ENCODE assay signal across 18 mouse cellular contexts in genomic region chr12:76444862-76445261, GRCm38 (mm10). TPM values are rescaled to one million over a fixed set of nuclear protein-coding genes. Genes with fewer than 3 reads are reported as not detected.
DNase-seq lines count a peak whose midpoint lies in the region; ATAC-seq and TF ChIP-seq lines count a peak whose summit lies in the region.
"Had no signal": no experiment of that assay in that cellular context is flagged by ENCODE, and none has a peak within 500 bp of the region (broad histone marks: within the 10 kb centered on the region; RNA-seq: fewer than 3 reads in every experiment).

No protein-coding gene starts in this region.

- TF ChIP-seq CTCF in ES-Bruce4 (IDR thresholded peaks at IDR 0.05; ENCODE audit: low read depth, low read length): no peak

- no peaks in the 10 kb centered on the region for H3K36me3 ChIP-seq in heart, embryonic 16.5 days (ENCODE audit: control insufficient read depth, insufficient read depth)
- H3K36me3 ChIP-seq in ES-Bruce4 (ENCODE audit: control insufficient read depth, insufficient read depth, low read length, poor library complexity, severe bottlenecking): peaks cover 16% of the 10 kb centered on the region
- no peaks in the 10 kb centered on the region for H3K36me3 ChIP-seq in liver, embryonic 13.5 days
- H3K36me3 ChIP-seq: hindbrain, embryonic 10.5 days; limb, embryonic 15.5 days had no signal

- no peak overlapping the region for H3K27ac ChIP-seq in heart, embryonic 16.5 days (ENCODE audit: low read length)
- no peak overlapping the region for H3K27ac ChIP-seq in ES-Bruce4 (ENCODE audit: insufficient read depth, low read length)
- H3K27ac ChIP-seq in liver, embryonic 13.5 days: no peak overlapping the region
- H3K27ac ChIP-seq: limb, embryonic 15.5 days had no signal

- TF ChIP-seq POLR2A in ES-Bruce4 (IDR thresholded peaks at IDR 0.05; ENCODE audit: insufficient read depth, low read length): no peak

- no peaks in the 10 kb centered on the region for H3K9me3 ChIP-seq in heart, embryonic 16.5 days (replicated peaks; ENCODE audit: control insufficient read depth, low read length)
- H3K9me3 ChIP-seq in ES-Bruce4 (replicated peaks; ENCODE audit: control insufficient read depth, insufficient read depth, low read length, poor library complexity, severe bottlenecking): no peaks in the 10 kb centered on the region
- H3K9me3 ChIP-seq in liver, embryonic 13.5 days (replicated peaks): no peaks in the 10 kb centered on the region
- H3K9me3 ChIP-seq: hindbrain, embryonic 10.5 days; limb, embryonic 15.5 days had no signal

- no peaks in the 10 kb centered on the region for H3K27me3 ChIP-seq in heart, embryonic 16.5 days (ENCODE audit: control insufficient read depth, insufficient read depth, low read length)
- H3K27me3 ChIP-seq in ES-Bruce4 (ENCODE audit: control insufficient read depth, insufficient read depth, low read length, poor library complexity, severe bottlenecking): no peaks in the 10 kb centered on the region
- H3K27me3 ChIP-seq in liver, embryonic 13.5 days: no peaks in the 10 kb centered on the region
- H3K27me3 ChIP-seq: limb, embryonic 15.5 days had no signal

- H3K4me1 ChIP-seq in heart, embryonic 16.5 days (ENCODE audit: control insufficient read depth, insufficient read depth, low read length): peaks cover 9% of the 10 kb centered on the region
- H3K4me1 ChIP-seq in ES-Bruce4 (ENCODE audit: control insufficient read depth, insufficient read depth, low read length): no peaks in the 10 kb centered on the region
- H3K4me1 ChIP-seq in liver, embryonic 13.5 days (replicated peaks): peaks cover 5% of the 10 kb centered on the region; the same call in 1 of the 2 replicates
- H3K4me1 ChIP-seq: hindbrain, embryonic 10.5 days; limb, embryonic 15.5 days had no signal

- peak overlapping the region; percentile 12; the same call in 1 of the 2 replicates for H3K4me2 ChIP-seq in heart, embryonic 16.5 days (ENCODE audit: low read depth, low read length)
- peak overlapping the region; percentile 38 for H3K4me2 ChIP-seq in liver, embryonic 13.5 days
- H3K4me2 ChIP-seq: limb, embryonic 15.5 days had no signal

- 78% methylated on average over 6 of the region's 6 CpGs for WGBS in heart, embryonic 16.5 days
- 60% methylated on average over 6 of the region's 6 CpGs for WGBS in liver, embryonic 13.5 days (ENCODE audit: insufficient replicate concordance)

- ATAC-seq in heart, embryonic 16.5 days (replicated peaks; ENCODE audit: extremely low read depth, insufficient read depth, low FRiP score): no peak
- ATAC-seq in liver, embryonic 13.5 days (ENCODE audit: low read depth): no peak
- ATAC-seq: CD4-positive, CD25-positive, alpha-beta regulatory T cell, adult 4 months; forebrain, embryonic 16.5 days had no signal

- no peak overlapping the region for H3K9ac ChIP-seq in heart, embryonic 16.5 days (ENCODE audit: low read length)
- H3K9ac ChIP-seq in ES-Bruce4 (ENCODE audit: low read depth, poor library complexity, severe bottlenecking): peak overlapping the region; percentile 20
- H3K9ac ChIP-seq in liver, embryonic 13.5 days: no peak overlapping the region
- H3K9ac ChIP-seq: limb, embryonic 15.5 days had no signal

- peak overlapping the region; percentile 24; the same call in 1 of the 2 replicates for H3K4me3 ChIP-seq in heart, embryonic 16.5 days (ENCODE audit: low read length)
- peak overlapping the region; percentile 89 for H3K4me3 ChIP-seq in ES-Bruce4 (ENCODE audit: low read depth, low read length)
- peak overlapping the region; percentile 42 for H3K4me3 ChIP-seq in liver, embryonic 13.5 days (replicated peaks)
- H3K4me3 ChIP-seq: limb, embryonic 15.5 days had no signal

- DNase-seq in heart, adult 18-20 months: no peak
- peak; percentile 61 for DNase-seq in A20 (ENCODE audit: low read depth, low spot score)
- no peak for DNase-seq in liver, embryonic 13.5 days
- DNase-seq in adrenal gland, adult 8-10 months: no peak
- DNase-seq in retina, embryonic 14.5 days (ENCODE audit: low spot score): no peak
- no peak for DNase-seq in gastrocnemius, adult 18-20 months (ENCODE audit: low spot score)
- DNase-seq: adrenal gland, postnatal 10 days; cerebellum, adult 9-11 months; embryo, embryonic 11 days; gastrocnemius, postnatal 10 days; lung, postnatal 4 days; midbrain, embryonic 14.5 days had no signal

- TF ChIP-seq EP300 in ES-Bruce4 (IDR thresholded peaks at IDR 0.05; ENCODE audit: insufficient read depth, low read depth, low read length): no peak

RNA-seq across cellular contexts. Expression of gene Ppp1r36, which starts 27.5 kb away (rescaled TPM):
- polyA plus RNA-seq in heart, embryonic 16.5 days (2015; fragmentation: Nextera tagmentation; extraction: Ambion mirVana): 2.1 and 2.6 TPM in 2 replicates
- total RNA-seq in heart, adult 18-20 months (2021): under 1 TPM in 1 of 2 experiments, not detected in 1; 0.18 TPM
- 1.1 and 2.1 TPM in 2 replicates for polyA plus RNA-seq in ES-Bruce4 (2011; ENCODE audit: insufficient read depth, insufficient read length, low read depth, missing spikeins)
- polyA plus RNA-seq in liver, embryonic 13.5 days (2015; fragmentation: Nextera tagmentation; extraction: Ambion mirVana): 0.16 TPM in 1 of 2 replicates, not detected in the other
- under 1 TPM; 0.15 to 0.24 (median 0.23) TPM for total RNA-seq in adrenal gland, adult 8-10 months (2022)
- under 1 TPM in 1 of 2 experiments, not detected in 1; 0.19 TPM for total RNA-seq in gastrocnemius, adult 18-20 months (2021)
- polyA plus RNA-seq: CD4-positive, CD25-positive, alpha-beta regulatory T cell, adult 4 months had no signal

RNA-seq across cellular contexts. Expression of gene Hspa2, which starts 40.9 kb away (rescaled TPM):
- polyA plus RNA-seq in heart, embryonic 16.5 days (2015; fragmentation: Nextera tagmentation; extraction: Ambion mirVana): 15.8 and 16.0 TPM in 2 replicates
- total RNA-seq in heart, adult 18-20 months (2021): 1 to 10 TPM; 5.4 to 6.2 TPM
- polyA plus RNA-seq in ES-Bruce4 (2011; ENCODE audit: insufficient read depth, insufficient read length, low read depth, missing spikeins): 8.2 and 8.7 TPM in 2 replicates
- 1.7 and 2.4 TPM in 2 replicates for polyA plus RNA-seq in liver, embryonic 13.5 days (2015; fragmentation: Nextera tagmentation; extraction: Ambion mirVana)
- total RNA-seq in adrenal gland, adult 8-10 months (2022): 10 to 100 TPM; 19.1 to 25.6 (median 22.9) TPM
- total RNA-seq in gastrocnemius, adult 18-20 months (2021): 1 to 10 TPM; 7.1 to 9.7 TPM

Comparison
In these comparisons a context has a peak if more than half of its experiments do, and no peak if none do; other contexts are left out.
1. H3K4me3 ChIP-seq: peak in every context shown above with its lines; median percentile 89 in ES-Bruce4; 42 in liver, embryonic 13.5 days; 24 in heart, embryonic 16.5 days.